Mouse (Mus musculus): Measurements from ENCODE around the gene Ldhc.
"Not testable (repeated sequence)": the region's sequence is repeated elsewhere in the genome, so short reads cannot be mapped to it uniquely, and the experiment has no call there.

Ldhc gene

DNA sequence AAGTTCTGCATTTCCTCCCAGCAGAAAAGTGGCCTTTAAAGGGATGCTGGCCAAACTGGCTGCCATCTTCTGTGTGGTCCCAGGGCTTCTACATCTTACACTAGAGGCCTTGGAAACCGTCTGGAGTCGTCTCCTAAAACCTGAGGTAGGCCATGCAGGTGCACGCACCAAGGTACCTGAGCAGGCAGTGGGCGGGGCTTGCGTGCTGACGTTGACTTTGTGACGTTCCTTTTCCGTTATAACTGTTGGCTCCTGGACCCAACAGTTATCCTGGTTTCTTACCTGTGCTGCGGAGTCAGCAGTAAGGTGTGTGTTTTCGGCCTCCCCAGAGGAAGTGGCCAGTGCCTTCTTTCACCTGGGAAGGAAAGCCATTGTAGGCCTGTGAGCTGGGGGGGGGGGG, at the start of gene Ldhc:
Ldhc (plus strand) TSS at position 208 of the 400 bp plus-strand sequence.
- DNase-seq (ENCODE audit: low spot score): no peak

- no peak for DNase-seq (ENCODE audit: low spot score)
These were observed 47.0 kb upstream of the Ldhc start for GRCm38 (mm10) chr7:46814012-46814411.

DNA sequence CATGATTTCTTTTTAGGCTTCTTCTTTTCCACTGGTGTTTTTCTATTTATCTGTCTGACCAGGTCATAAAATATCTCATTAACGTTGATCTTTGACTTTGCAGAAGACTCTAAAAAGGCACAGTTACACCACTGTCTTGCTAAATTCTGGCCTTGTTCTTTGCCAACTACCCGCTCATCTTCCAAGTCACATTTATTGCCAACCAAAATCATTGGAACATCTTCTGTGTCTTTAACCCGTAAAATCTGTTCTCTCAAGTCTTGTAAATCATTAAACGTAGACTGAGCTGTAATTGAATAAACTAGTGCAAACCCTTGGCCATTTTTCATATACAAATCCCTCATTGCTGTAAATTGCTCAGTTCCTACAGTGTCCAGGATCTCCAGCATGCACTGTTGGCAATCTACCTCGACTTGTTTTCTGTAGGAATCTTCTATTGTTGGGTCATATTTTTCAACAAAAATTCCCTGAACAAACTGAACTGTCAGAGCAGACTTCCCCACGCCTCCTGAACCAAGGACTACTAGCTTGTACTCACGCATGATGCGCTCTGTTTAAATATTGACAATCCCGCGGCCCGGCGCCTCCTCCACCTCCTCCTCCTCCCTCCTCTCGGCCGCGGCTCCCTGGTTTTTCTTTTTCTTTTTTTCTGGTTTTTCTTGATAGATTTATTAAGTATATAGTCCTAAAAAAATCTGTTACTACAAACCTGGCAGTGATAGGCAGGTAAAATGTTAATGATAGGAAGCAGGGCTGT, 39.9 kb upstream of the Ldhc start:
- not testable (repeated sequence) for DNase-seq (ENCODE audit: low spot score)

GRCm38 (mm10) chr7:46827046-46827802, 33.8 kb upstream of the Ldhc start:
- DNase-seq (ENCODE audit: low spot score): no peak

- no peak for DNase-seq (ENCODE audit: low spot score)
These were observed 33.2 kb upstream of the Ldhc start for GRCm38 (mm10) chr7:46827803-46828184.

DNA sequence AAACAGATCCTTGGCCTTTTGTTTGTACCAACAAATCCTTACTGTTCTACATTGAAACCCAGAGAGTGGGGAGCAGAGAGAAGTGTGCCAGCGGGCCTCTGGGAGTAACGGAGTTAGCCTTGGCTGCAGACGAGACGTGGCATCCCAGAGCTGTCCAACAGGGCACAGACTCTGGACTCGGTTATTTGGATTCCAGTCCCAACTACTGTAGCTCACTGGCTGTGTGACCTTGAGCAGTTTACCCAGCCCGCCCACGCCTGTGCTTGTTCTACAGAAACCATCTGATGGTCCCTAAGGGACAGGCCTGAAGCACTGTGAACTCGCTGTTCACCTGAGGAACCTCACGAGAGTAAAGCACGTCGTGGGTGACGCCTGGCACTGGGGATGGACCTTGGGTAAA, 31.1 kb upstream of the Ldhc start:
- no peak for DNase-seq (ENCODE audit: low spot score)

- DNase-seq (ENCODE audit: low spot score): no peak
These were observed 30.0 kb upstream of the Ldhc start for GRCm38 (mm10) chr7:46830799-46831590.

DNA sequence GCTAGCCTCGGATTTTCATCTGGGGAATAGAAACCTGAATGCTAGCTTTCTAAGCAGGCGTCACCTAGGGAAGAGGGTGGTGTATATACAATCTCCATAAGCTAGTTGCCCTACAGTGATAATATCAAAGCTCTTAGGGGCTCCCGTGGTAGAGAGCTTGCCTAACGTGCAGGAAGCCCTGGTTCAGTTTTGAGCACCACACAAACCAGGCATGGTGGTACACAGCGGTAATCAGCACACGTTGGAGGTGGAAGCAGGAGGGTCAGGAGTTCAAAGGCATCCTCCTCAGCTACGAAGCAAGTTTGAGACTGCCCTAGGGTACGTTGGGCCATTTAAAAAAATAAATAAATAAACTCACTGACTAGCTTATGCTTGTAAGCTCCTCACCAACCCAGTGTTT, 29.3 kb upstream of the Ldhc start:
- no peak for DNase-seq (ENCODE audit: low spot score)

DNA sequence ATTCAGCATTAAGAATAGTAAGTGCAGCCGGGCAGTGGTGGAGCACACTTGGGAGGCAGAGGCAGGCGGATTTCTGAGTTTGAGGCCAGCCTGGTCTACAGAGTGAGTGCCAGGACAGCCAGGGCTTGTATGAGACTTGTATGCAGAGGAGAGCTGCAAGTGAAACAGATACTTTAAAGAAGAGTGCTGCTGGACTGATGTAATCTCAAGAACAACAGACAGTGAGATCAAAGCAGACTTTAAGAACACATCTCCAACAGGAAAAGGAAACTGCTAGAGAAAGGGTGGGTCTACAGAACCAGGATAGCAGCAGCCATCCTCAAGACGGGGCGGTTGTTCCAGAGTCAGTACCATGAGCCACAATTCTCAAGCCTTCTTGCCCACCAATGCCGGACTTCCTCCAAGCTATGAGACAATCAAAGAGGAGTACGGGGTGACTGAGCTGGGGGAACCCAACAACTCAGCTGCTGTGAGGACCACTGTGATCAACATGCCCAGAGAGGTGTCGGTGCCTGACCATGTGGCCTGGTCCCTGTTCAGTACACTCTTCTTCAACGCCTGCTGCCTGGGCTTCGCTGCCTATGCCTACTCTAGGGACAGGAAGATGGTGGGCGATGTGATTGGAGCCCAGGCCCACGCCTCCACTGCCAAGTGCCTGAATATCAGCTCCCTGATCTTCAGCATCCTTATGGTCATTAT, 28.7 kb upstream of the Ldhc start:
- DNase-seq (ENCODE audit: low spot score): not testable (repeated sequence)

- DNase-seq (ENCODE audit: low spot score): no peak
These were observed 27.7 kb upstream of the Ldhc start for GRCm38 (mm10) chr7:46833266-46833665.

DNA sequence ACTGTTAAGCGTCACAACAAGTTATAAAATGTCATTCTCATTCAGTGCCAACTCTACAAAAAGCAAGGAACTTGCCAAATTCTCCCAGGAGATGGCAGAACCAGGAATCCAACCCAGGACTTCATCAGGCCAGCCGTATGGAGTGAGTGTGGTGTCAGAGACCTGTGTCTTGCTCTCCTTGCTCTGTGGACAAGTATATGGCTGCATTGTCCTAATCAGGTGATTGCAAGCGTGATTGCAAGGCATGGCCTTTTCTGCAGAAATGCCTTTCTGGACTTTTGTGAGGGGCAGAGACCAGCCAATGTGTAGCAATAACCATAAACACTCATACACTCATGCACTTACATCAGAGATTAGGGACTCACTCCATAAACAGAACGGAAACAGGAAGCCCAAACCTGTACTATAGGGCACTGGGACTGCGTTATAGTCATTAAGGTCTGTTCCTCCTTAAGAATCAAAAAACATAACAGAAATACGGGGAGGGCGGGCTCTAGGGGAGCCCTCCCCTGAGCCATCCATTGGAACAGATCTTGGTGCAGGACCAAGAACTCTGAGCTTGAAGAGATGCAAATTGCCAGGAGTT, 27.2 kb upstream of the Ldhc start:
- DNase-seq (ENCODE audit: low spot score): no peak

DNA sequence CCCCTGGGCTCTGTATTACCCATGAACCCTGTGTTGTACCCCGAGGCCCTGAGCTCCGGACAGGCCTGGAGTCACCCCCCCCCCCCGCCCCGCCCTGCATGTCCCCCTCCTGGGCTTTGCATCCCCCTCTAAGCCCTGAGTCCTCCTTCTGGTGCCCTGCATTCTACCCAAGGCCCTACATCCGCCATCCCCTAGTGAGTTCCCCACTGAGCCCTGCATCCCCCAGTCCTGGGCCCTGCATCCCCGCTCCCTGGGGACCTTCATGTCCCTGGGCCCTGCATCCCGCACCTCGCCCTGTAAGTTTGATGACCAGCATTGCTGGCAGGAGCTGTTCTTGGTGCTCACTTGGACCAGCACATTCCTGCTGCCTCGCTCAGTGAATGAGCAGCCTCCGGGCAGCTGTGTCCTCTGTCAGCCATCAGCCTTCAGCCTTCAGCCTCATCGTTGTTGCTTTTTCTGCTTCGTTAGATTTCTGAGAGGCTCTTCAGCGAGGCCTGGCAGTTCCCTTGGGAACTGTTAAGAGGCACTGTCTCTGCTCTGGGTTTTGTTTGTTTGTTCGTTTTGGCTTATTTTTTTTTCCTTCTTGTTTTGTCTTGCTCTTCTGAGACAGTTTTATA, 25.9 kb upstream of the Ldhc start:
- no peak for DNase-seq (ENCODE audit: low spot score)

GRCm38 (mm10) chr7:46836357-46836756, 24.6 kb upstream of the Ldhc start:
- DNase-seq (ENCODE audit: low spot score): no peak

DNA sequence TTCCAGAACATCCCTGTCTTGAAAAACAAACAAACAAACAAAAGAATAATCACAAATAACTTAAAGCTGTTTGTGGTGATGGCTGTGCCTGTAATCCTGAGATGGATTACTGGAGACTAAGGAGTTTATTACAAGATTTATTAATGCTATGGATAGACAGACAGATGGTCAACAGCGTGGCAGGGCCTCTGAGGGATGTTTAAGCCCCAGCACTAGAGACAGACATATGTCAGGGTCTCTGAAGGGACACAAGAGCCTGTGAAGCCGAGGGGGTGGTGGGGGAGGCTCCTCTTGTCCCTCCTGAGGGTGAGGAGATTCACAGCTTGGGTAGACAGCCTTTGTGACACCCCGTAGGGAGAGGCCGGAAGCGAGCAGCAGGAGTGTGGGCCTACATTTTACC, 23.9 kb upstream of the Ldhc start:
- no peak for DNase-seq (ENCODE audit: low spot score)

DNA sequence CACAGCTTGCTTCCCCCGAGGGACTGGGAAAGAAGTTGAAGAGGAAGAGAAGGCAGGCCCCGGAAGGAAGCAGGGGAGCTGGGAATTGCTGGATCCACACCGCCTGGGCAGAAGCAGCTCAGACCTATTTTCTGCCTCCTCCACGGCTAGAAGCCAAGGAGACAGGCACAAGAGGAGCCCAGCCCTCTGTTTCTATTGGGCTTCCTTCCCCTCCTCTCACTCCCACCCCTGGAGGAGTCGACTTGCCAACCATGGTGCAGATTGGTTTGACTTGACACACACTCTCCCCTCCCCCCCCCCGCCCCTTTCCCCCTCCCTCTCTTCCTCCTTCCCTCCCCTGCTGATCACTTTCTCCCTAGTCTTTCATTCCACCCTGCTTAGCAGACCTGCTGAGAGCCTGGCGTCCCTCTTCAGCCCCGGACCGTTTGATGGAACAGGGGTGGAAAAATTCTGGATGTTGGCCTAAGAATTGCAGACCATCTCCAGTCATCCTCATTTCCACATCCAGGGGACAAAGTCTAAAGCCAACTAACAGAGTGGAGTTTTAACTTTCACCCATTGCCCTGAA, 22.8 kb upstream of the Ldhc start:
- no peak for DNase-seq (ENCODE audit: low spot score)

GRCm38 (mm10) chr7:46838891-46839302, 22.1 kb upstream of the Ldhc start:
- DNase-seq (ENCODE audit: low spot score): no peak

GRCm38 (mm10) chr7:46839446-46839845, 21.6 kb upstream of the Ldhc start:
- no peak for DNase-seq (ENCODE audit: low spot score)

DNA sequence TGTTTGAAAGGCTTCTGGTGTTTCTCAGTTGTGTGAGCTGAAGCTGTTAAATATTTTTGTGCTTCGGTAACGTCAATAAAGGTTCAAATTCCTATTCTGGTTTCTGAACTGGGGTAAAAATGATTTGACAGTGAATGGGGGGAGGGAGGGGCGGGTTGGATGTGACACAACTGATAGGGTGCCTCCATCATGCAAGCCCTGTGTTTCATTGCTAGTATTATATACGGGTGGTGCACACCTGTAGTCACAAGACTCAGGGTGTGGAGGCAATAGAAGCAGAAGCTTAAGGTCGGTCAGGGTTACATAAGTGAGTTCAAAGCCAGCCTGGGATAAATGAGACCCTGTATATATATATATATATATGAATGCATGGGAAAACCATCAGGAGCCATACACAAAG, 21.1 kb upstream of the Ldhc start:
- no peak for DNase-seq (ENCODE audit: low spot score)

- no peak for DNase-seq (ENCODE audit: low spot score)
These were observed 20.7 kb upstream of the Ldhc start for GRCm38 (mm10) chr7:46840326-46840725.

DNA sequence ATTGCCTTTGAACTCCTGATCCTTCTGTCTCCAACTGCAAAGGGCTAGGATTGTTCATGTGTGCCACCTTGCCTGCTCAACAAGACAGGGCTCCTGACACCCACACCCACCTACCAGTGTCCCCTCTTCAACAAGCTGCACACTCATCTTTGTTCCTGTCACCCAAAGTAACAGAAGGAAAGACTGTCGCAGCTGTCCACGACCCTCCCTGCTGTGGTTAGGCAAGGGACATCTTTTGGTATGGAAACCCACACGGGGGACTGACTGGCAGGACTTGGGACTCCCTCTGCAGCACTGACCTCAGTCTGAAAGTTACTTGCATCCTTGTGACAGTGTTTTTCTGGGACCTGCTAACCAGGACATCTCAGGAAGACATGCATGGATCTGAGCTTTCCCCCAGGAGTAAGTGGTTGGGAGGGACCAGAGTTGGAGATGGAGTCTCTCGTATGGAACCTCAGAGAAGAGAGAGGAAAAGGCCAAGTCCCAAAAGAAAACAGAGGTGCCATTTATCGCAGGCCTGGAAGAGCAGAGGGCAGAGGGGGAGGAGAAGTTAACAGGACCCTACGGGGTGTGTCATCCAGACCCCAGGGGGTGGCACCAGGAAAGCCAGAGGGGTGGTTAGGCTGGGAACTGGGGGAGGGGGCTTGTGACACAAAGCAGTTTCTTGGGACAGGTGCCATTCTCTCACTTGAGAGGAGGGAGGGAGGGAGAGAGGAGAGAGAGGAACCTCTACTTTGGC, 20.0 kb upstream of the Ldhc start, which contains the start of gene Ldha:
Ldha (plus strand) TSS at position 689 of the 739 bp plus-strand sequence.
- no peak for DNase-seq (ENCODE audit: low spot score)
